Mouse (Mus musculus): ENCODE measurements around the gene Rab25. TPM values are rescaled to one million over a fixed set of nuclear protein-coding genes. Genes with fewer than 3 reads are reported as not detected.

The Rab25 gene
- polyA plus RNA-seq, 1 experiment from 2014 or later: not detected

GRCm38 (mm10) chr3:88541622-88542401, 6.3 kb downstream of the Rab25 start:
- peaks cover 44% of the 10 kb centered on the region for H3K36me3 ChIP-seq (ENCODE audit: control insufficient read depth, insufficient read depth, low read length)
- H3K27ac ChIP-seq (replicated peaks; ENCODE audit: low read depth, low read length): peak overlapping the region; percentile 45; the same call in 1 of the 2 replicates
- H3K9ac ChIP-seq (replicated peaks; ENCODE audit: low read length): no peak overlapping the region
- H3K9me3 ChIP-seq (ENCODE audit: control insufficient read depth, low read length): no peaks in the 10 kb centered on the region
- ATAC-seq (ENCODE audit: low FRiP score, low TSS enrichment) (peak; percentile 16; the same call in 1 of the 2 replicates), DNase-seq (peak; percentile 44)
- no peaks in the 10 kb centered on the region for H3K27me3 ChIP-seq (ENCODE audit: control insufficient read depth, insufficient read depth, low read length)
- H3K4me2 ChIP-seq (ENCODE audit: low read length): no peak overlapping the region
- 56% methylated on average over 7 of the region's 7 CpGs for WGBS
- H3K4me3 ChIP-seq (replicated peaks; ENCODE audit: low read depth, low read length): no peak overlapping the region
- peaks cover 44% of the 10 kb centered on the region for H3K4me1 ChIP-seq (ENCODE audit: control insufficient read depth, insufficient read depth, low read length)

GRCm38 (mm10) chr3:88540085-88540484, 8.0 kb downstream of the Rab25 start:
- Histone ChIP-seq H3K36me3 (ENCODE audit: control insufficient read depth, insufficient read depth, low read length) (peaks cover 62% of the 10 kb centered on the region), H3K4me2 (ENCODE audit: low read length) (peak overlapping the region; percentile 26), H3K9ac (replicated peaks; ENCODE audit: low read length) (0 out of 2 replicates have a peak overlapping the region, but pooled peaks have one; percentile 9), H3K27ac (replicated peaks; ENCODE audit: low read depth, low read length) (peak overlapping the region; percentile 58), H3K9me3 (ENCODE audit: control insufficient read depth, low read length) (no peaks in the 10 kb centered on the region), H3K27me3 (ENCODE audit: control insufficient read depth, insufficient read depth, low read length) (no peaks in the 10 kb centered on the region), H3K4me3 (replicated peaks; ENCODE audit: low read depth, low read length) (no peak overlapping the region), H3K4me1 (ENCODE audit: control insufficient read depth, insufficient read depth, low read length) (peaks cover 61% of the 10 kb centered on the region)
- ATAC-seq (ENCODE audit: low FRiP score, low TSS enrichment) (no peak), DNase-seq (peak; percentile 45)
- 43% methylated on average over 5 of the region's 5 CpGs for WGBS

GRCm38 (mm10) chr3:88539397-88539796, 8.7 kb downstream of the Rab25 start:
- H3K9ac ChIP-seq (replicated peaks; ENCODE audit: low read length): no peak overlapping the region
- peak; percentile 82 for DNase-seq
- WGBS: under 1% methylated on average over 3 of the region's 3 CpGs

GRCm38 (mm10) chr3:88538271-88539145, 9.6 kb downstream of the Rab25 start:
- Histone ChIP-seq H3K27me3 (ENCODE audit: control insufficient read depth, insufficient read depth, low read length) (no peaks in the 10 kb centered on the region), H3K9me3 (ENCODE audit: control insufficient read depth, low read length) (no peaks in the 10 kb centered on the region), H3K36me3 (ENCODE audit: control insufficient read depth, insufficient read depth, low read length) (peaks cover 65% of the 10 kb centered on the region), H3K27ac (replicated peaks; ENCODE audit: low read depth, low read length) (peak overlapping the region; percentile 76), H3K9ac (replicated peaks; ENCODE audit: low read length) (peak overlapping the region; percentile 23; the same call in 1 of the 2 replicates), H3K4me1 (ENCODE audit: control insufficient read depth, insufficient read depth, low read length) (peaks cover 70% of the 10 kb centered on the region), H3K4me2 (ENCODE audit: low read length) (peak overlapping the region; percentile 42), H3K4me3 (replicated peaks; ENCODE audit: low read depth, low read length) (peak overlapping the region; percentile 19)
- ATAC-seq (ENCODE audit: low FRiP score, low TSS enrichment): no peak
- peak; percentile 54 for DNase-seq
- 12% methylated on average over 9 of the region's 9 CpGs for WGBS

More at GRCm38 (mm10) chr3:88539397-88539796, 8.7 kb downstream of the Rab25 start:
- peaks cover 68% of the 10 kb centered on the region for H3K4me1 ChIP-seq (ENCODE audit: control insufficient read depth, insufficient read depth, low read length)
- H3K9me3 ChIP-seq (ENCODE audit: control insufficient read depth, low read length): no peaks in the 10 kb centered on the region
- peak overlapping the region; percentile 26 for H3K4me2 ChIP-seq (ENCODE audit: low read length)
- H3K4me3 ChIP-seq (replicated peaks; ENCODE audit: low read depth, low read length): no peak overlapping the region
- no peaks in the 10 kb centered on the region for H3K27me3 ChIP-seq (ENCODE audit: control insufficient read depth, insufficient read depth, low read length)
- H3K36me3 ChIP-seq (ENCODE audit: control insufficient read depth, insufficient read depth, low read length): peaks cover 65% of the 10 kb centered on the region
- peak overlapping the region; percentile 63 for H3K27ac ChIP-seq (replicated peaks; ENCODE audit: low read depth, low read length)
- no peak; the same call in 1 of the 2 replicates for ATAC-seq (ENCODE audit: low FRiP score, low TSS enrichment)

- 50% methylated on average over 6 of the region's 6 CpGs for WGBS
- peak overlapping the region; percentile 72 for H3K27ac ChIP-seq (replicated peaks; ENCODE audit: low read depth, low read length)
- peaks cover 70% of the 10 kb centered on the region for H3K4me1 ChIP-seq (ENCODE audit: control insufficient read depth, insufficient read depth, low read length)
- H3K4me2 ChIP-seq (ENCODE audit: low read length): peak overlapping the region; percentile 98
- peaks cover 65% of the 10 kb centered on the region for H3K36me3 ChIP-seq (ENCODE audit: control insufficient read depth, insufficient read depth, low read length)
- H3K9ac ChIP-seq (replicated peaks; ENCODE audit: low read length): peak overlapping the region; percentile 98
- DNase-seq (no peak), ATAC-seq (ENCODE audit: low FRiP score, low TSS enrichment) (no peak)
- no peaks in the 10 kb centered on the region for H3K27me3 ChIP-seq (ENCODE audit: control insufficient read depth, insufficient read depth, low read length)
- no peaks in the 10 kb centered on the region for H3K9me3 ChIP-seq (ENCODE audit: control insufficient read depth, low read length)
- peak overlapping the region; percentile 52 for H3K4me3 ChIP-seq (replicated peaks; ENCODE audit: low read depth, low read length)
Measured at GRCm38 (mm10) chr3:88537146-88537545, 11.0 kb downstream of the Rab25 start.

GRCm38 (mm10) chr3:88536103-88536930, 11.8 kb downstream of the Rab25 start:
- Histone ChIP-seq H3K36me3 (ENCODE audit: control insufficient read depth, insufficient read depth, low read length) (peaks cover 61% of the 10 kb centered on the region), H3K9me3 (ENCODE audit: control insufficient read depth, low read length) (no peaks in the 10 kb centered on the region), H3K4me1 (ENCODE audit: control insufficient read depth, insufficient read depth, low read length) (peaks cover 63% of the 10 kb centered on the region), H3K27me3 (ENCODE audit: control insufficient read depth, insufficient read depth, low read length) (no peaks in the 10 kb centered on the region), H3K4me2 (ENCODE audit: low read length) (peak overlapping the region; percentile 98), H3K4me3 (replicated peaks; ENCODE audit: low read depth, low read length) (peak overlapping the region; percentile 52), H3K9ac (replicated peaks; ENCODE audit: low read length) (peak overlapping the region; percentile 98), H3K27ac (replicated peaks; ENCODE audit: low read depth, low read length) (peak overlapping the region; percentile 72)
- DNase-seq: peak; percentile 74
- WGBS: 3% methylated on average over 64 of the region's 64 CpGs
- no peak for ATAC-seq (ENCODE audit: low FRiP score, low TSS enrichment)

GRCm38 (mm10) chr3:88535527-88535926, 12.6 kb downstream of the Rab25 start:
- H3K4me1 ChIP-seq (ENCODE audit: control insufficient read depth, insufficient read depth, low read length): peaks cover 61% of the 10 kb centered on the region
- WGBS: 23% methylated on average over 4 of the region's 4 CpGs
- H3K9ac ChIP-seq (replicated peaks; ENCODE audit: low read length): peak overlapping the region; percentile 98
- peaks cover 54% of the 10 kb centered on the region for H3K36me3 ChIP-seq (ENCODE audit: control insufficient read depth, insufficient read depth, low read length)
- no peak for ATAC-seq (ENCODE audit: low FRiP score, low TSS enrichment)
- peak overlapping the region; percentile 72 for H3K27ac ChIP-seq (replicated peaks; ENCODE audit: low read depth, low read length)
- H3K27me3 ChIP-seq (ENCODE audit: control insufficient read depth, insufficient read depth, low read length): no peaks in the 10 kb centered on the region
- H3K4me3 ChIP-seq (replicated peaks; ENCODE audit: low read depth, low read length): peak overlapping the region; percentile 52
- no peaks in the 10 kb centered on the region for H3K9me3 ChIP-seq (ENCODE audit: control insufficient read depth, low read length)
- peak; percentile 17 for DNase-seq
- peak overlapping the region; percentile 98 for H3K4me2 ChIP-seq (ENCODE audit: low read length)

GRCm38 (mm10) chr3:88535005-88535404, 13.1 kb downstream of the Rab25 start:
- Histone ChIP-seq H3K4me1 (ENCODE audit: control insufficient read depth, insufficient read depth, low read length) (peaks cover 61% of the 10 kb centered on the region), H3K27ac (replicated peaks; ENCODE audit: low read depth, low read length) (peak overlapping the region; percentile 72), H3K4me3 (replicated peaks; ENCODE audit: low read depth, low read length) (peak overlapping the region; percentile 52), H3K4me2 (ENCODE audit: low read length) (peak overlapping the region; percentile 98), H3K9me3 (ENCODE audit: control insufficient read depth, low read length) (no peaks in the 10 kb centered on the region), H3K36me3 (ENCODE audit: control insufficient read depth, insufficient read depth, low read length) (peaks cover 49% of the 10 kb centered on the region), H3K27me3 (ENCODE audit: control insufficient read depth, insufficient read depth, low read length) (no peaks in the 10 kb centered on the region), H3K9ac (replicated peaks; ENCODE audit: low read length) (peak overlapping the region; percentile 98)
- ATAC-seq (ENCODE audit: low FRiP score, low TSS enrichment) (no peak), DNase-seq (no peak)
- 2% methylated on average over 3 of the region's 3 CpGs for WGBS
